Mouse (Mus musculus) right cerebral cortex, adult 2 months (tissue): ENCODE measurements at regions not wholly inside any gene's neighbourhood (a gene's known extent, or its start where the extent isn't known, plus 50 kb on each side); places are given as distances from the start of the nearest gene placed in this dataset.

Experiments used
- DNase-seq, 2 experiments: peaks; one replicate each; pipeline ENCODE4 v3.0.0; 2021 to 2022; ENCODE audit warnings: low spot score in 2 of 2

GRCm38 (mm10) chr14:99612114-99612513 lies 313.6 kb downstream of the Klf5 start:
- no peak for DNase-seq

- DNase-seq, result no peak
Observed at GRCm38 (mm10) chr14:99614748-99615147, 316.3 kb downstream of the Klf5 start.

GRCm38 (mm10) chr14:99616655-99617335 lies 318.3 kb downstream of the Klf5 start:
- DNase-seq, result no peak

GRCm38 (mm10) chr14:99617374-99617773 lies 318.9 kb downstream of the Klf5 start:
- no peak for DNase-seq

- no peak for DNase-seq
Observed at GRCm38 (mm10) chr14:99621538-99621937, 323.0 kb downstream of the Klf5 start.

- DNase-seq, result no peak
Observed at GRCm38 (mm10) chr14:99624380-99625327, 326.2 kb downstream of the Klf5 start.

GRCm38 (mm10) chr14:99627615-99628014 lies 329.1 kb downstream of the Klf5 start:
- DNase-seq, result no peak

GRCm38 (mm10) chr14:99631092-99631491 lies 332.6 kb downstream of the Klf5 start:
- peak; percentile 56 for DNase-seq

GRCm38 (mm10) chr14:99632444-99632843 lies 334.0 kb downstream of the Klf5 start:
- DNase-seq, result no peak

- no peak for DNase-seq
Observed at GRCm38 (mm10) chr14:99635556-99636150, 337.2 kb downstream of the Klf5 start.

GRCm38 (mm10) chr14:99641475-99642453 lies 343.3 kb downstream of the Klf5 start:
- peak; percentile 25 to 39 for DNase-seq

GRCm38 (mm10) chr14:99646323-99646722 lies 347.8 kb downstream of the Klf5 start:
- DNase-seq, result no peak

GRCm38 (mm10) chr14:99674399-99674798 lies 375.9 kb downstream of the Klf5 start:
- DNase-seq, result no peak

GRCm38 (mm10) chr14:99687062-99687806 lies 388.7 kb downstream of the Klf5 start:
- no peak for DNase-seq

- DNase-seq, result peak in 1 of 2 experiments; percentile 13
Observed at GRCm38 (mm10) chr14:99688415-99688814, 389.9 kb downstream of the Klf5 start.

GRCm38 (mm10) chr14:99696301-99696700 lies 397.8 kb downstream of the Klf5 start:
- DNase-seq, result no peak

- no peak for DNase-seq
Observed at GRCm38 (mm10) chr14:99699545-99699944, 401.1 kb downstream of the Klf5 start.

- no peak for DNase-seq
Observed at GRCm38 (mm10) chr14:99706004-99706403, 407.5 kb downstream of the Klf5 start.

- no peak for DNase-seq
Observed at GRCm38 (mm10) chr14:99708066-99708465, 409.6 kb downstream of the Klf5 start.

- DNase-seq, result no peak
Observed at GRCm38 (mm10) chr14:99709764-99710163, 411.3 kb downstream of the Klf5 start.
